Mouse (Mus musculus) erythroblast, embryonic 14.5 days (primary cell): ENCODE measurements around the gene Mms19.

Experiments used
- GATA1 ChIP-seq: IDR thresholded peaks from 2 replicates; pipeline ENCODE4 v1.6.1; 2012; ENCODE audit warnings: low read length, inconsistent platforms, mixed read lengths
- TAL1 ChIP-seq: IDR thresholded peaks from 3 replicates; pipeline ENCODE4 v1.6.1; 2012; ENCODE audit warnings: low read length, inconsistent platforms, mixed read lengths

DNA sequence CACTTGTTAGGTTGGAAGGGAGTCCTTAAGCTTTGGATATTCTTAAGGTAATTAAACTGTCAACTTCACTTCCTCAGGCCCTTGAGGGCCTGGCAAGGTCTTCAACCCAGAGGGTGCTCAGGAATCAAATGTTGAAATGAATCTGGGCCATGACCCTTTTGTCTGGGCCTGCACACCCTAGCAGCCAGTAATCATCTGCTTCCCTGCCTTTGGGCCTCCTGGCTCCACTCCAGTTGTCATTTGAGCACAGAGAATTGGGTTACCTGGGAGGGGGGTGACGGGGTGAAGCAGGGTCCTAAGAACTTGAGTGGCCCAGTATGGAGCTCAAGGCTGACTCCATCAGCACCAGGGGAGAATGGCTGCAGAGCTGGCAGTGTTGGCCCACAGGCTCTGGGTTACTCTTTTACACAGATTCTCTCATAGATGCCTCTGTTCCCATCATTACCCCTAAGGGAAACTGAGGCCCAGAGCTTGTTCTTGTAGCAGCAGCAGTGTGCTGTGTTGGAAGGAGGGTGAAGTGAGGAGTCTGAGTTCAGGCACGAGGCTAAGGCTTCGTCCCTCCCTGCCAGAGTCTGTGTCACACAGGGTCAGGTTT lies 33.4 kb upstream of the Mms19 start:
- no peak for TF ChIP-seq GATA1
- no peak for TF ChIP-seq TAL1
